Mouse (Mus musculus) left cerebral cortex, postnatal 10 days (tissue): Measurements from ENCODE around the gene Gpr84. TPM values are rescaled to one million over a fixed set of nuclear protein-coding genes. Genes with fewer than 3 reads are reported as not detected.
"Not testable (repeated sequence)": the region's sequence is repeated elsewhere in the genome, so short reads cannot be mapped to it uniquely, and the experiment has no call there.

ENCODE experiments used
- DNase-seq, 2 experiments: peaks; one replicate each; pipeline ENCODE4 v3.0.0; 2021 to 2022; ENCODE audit warnings: low spot score in 2 of 2, mixed read lengths in 1 of 2; ENCODE audit errors: extremely low spot score in 1 of 2
- intact Hi-C: fragments of 180-260 bp; cut with DNase I; formaldehyde crosslinking; loops from one replicate; pipeline ENCODE4 v1.15.1; 2025
- total RNA-seq, 2 experiments: library from RNA; stranded (reverse); gene quantifications; 2 replicates each; pipeline ENCODE4 v1.2.3; 2021

Gpr84 gene
- total RNA-seq, 2 experiments from 2014 or later: 0.67 to 0.97 TPM

- intact Hi-C loops: no loop called here
- DNase-seq: no peak
Measured at GRCm38 (mm10) chr15:103298026-103298425, 12.4 kb downstream of the Gpr84 start.

GRCm38 (mm10) chr15:103297313-103297712, 13.1 kb downstream of the Gpr84 start:
- intact Hi-C loops: no loop called here
- DNase-seq: no peak

DNA sequence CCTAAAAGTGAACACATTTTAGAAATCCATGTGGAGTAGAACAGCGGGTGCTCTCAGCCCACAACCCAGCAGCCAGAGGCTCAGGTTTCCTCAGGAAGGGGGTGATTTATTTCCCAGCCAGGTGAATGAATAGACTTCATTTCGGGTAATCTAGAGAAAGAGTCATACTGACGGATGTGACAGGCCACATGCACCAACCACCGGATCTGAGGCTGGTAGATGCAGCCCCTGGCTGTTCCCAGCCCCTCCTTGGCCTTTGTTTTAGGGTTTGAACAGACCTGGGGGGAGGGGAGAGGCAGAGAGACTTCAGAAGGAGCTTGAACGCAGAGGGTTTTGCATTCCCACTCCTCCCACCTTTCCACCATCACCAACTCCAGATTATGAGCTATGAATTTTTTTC, 14.6 kb downstream of the Gpr84 start:
- no peak for DNase-seq
- intact Hi-C loops: no loop called here

DNA sequence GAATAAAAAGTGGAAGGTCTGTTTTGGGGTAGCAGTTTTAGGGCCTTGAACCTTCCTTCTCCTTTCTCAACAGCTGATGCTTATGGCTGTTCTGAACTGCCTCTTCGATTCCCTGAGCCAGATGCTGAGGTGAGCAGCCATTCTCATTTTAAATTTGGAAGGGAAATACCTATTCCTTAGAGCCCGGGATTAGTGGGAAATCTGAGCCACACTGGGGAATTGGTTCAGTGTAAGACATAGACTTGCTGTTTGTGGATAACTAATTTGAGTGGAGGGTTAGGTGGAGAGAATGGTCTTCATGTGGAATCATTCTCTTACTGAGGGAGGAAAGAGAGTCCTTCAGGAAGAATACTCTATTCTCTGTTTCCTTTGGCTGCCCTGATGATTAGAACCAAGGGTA, 15.8 kb downstream of the Gpr84 start:
- no peak for DNase-seq
- intact Hi-C loops: no loop called here

- DNase-seq: no peak
- intact Hi-C loops: no loop called here
Measured at GRCm38 (mm10) chr15:103293375-103293774, 17.0 kb downstream of the Gpr84 start.

DNA sequence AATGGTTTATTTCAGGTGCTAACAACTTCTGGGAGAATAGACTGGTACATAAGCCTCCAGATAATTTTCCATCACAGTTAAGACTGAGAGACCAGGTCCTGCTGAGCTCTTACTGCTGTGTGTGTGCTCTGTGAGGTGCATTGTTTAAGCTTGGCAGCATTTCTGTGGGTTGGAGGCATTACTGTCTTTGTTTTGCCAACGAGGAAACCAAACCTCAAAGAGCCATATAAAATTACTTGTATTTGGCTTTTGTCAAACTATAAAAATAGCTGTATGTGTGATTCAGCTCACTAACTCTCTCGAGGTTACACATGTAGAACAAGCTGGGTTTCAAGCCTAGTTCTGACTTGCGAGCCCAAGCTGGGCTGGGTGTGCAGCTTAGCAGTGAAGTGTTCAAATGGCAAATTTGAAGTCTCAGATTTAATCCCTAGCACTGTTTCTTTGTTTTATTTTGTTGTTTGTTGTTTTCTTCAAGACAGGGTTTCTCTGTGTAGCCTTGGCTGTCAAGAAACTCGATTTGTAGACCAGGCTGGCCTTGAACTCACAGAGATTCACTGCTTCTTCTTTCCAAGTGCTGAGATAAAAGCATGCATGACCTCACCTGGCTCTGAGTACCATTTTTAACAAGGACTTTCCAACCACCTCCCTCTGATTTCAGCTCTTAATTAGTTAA, 17.6 kb downstream of the Gpr84 start:
- intact Hi-C loops: no loop called here
- no peak for DNase-seq

GRCm38 (mm10) chr15:103290843-103291242, 19.6 kb downstream of the Gpr84 start:
- DNase-seq: no peak
- intact Hi-C loops: no loop called here

DNA sequence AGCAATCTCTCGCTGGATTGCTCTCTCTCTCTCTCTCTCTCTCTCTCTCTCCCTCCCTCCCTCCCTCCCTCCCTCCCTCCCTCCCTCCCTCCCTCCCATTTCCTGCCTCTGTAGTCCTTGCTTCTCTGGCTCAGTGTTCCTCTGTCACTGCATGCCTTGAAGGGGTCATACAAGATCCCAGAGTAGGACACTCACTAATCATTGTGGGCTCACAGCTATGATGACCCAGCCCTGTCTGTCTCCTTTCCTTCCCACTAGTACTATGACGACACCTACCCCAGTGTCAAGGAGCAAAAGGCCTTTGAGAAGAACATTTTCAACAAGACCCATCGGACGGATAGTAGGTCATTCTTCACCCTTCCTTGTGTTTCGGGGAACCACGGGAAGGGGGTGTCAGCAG, 20.0 kb downstream of the Gpr84 start:
- no peak for DNase-seq
- intact Hi-C loops: no loop called here

- intact Hi-C loops: no loop called here
Measured at GRCm38 (mm10) chr15:103289600-103289999, 20.8 kb downstream of the Gpr84 start.

GRCm38 (mm10) chr15:103285778-103286417, 24.5 kb downstream of the Gpr84 start:
- DNase-seq: peak; percentile 59 to 62
- intact Hi-C loops: loop anchor here (2.0 kb wide), 1 partner anchor 21 kb away; no protein-coding TSS in a partner anchor

More at GRCm38 (mm10) chr15:103289600-103289999, 20.8 kb downstream of the Gpr84 start:
- no peak for DNase-seq

- no peak for DNase-seq
- intact Hi-C loops: loop anchor here (2.0 kb wide), 1 partner anchor 22 kb away; no protein-coding TSS in a partner anchor
Measured at GRCm38 (mm10) chr15:103284647-103285046, 25.8 kb downstream of the Gpr84 start.

GRCm38 (mm10) chr15:103284066-103284465, 26.3 kb downstream of the Gpr84 start:
- no peak for DNase-seq
- intact Hi-C loops: loop anchor here (2.0 kb wide), 1 partner anchor 23 kb away; no protein-coding TSS in a partner anchor

GRCm38 (mm10) chr15:103281465-103282205, 28.8 kb downstream of the Gpr84 start:
- no peak for DNase-seq
- intact Hi-C loops: no loop called here

DNA sequence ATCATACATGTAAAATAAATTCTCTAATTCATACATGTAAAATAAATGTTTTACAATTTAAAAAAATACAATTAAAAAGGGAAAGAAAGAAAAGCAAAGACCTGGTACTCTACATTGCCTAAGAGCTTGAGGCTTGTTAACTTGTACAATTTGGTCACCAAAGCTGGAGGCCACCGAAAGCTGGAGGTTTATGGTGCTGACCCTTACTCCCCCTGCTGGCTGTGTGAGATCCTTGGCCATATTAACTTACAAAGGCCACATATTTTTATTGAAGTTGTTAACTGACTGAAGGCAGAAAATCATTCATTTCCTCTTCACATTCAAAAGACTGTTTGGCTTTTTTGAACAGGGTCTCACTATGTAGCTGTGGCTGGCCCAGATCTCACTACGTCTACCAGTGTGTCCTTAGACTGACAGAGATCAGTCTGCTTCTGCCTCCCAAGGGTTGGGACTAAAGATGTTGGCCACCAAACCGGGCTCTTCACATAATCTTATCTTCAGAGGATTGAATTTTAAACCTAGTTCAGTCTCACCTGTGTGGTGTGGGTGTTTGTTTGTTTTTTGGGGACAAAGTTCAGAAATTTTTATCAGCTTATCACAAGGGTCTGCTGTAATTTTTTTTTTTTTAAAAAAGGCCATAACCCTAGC, 29.5 kb downstream of the Gpr84 start:
- intact Hi-C loops: no loop called here
- no peak for DNase-seq

DNA sequence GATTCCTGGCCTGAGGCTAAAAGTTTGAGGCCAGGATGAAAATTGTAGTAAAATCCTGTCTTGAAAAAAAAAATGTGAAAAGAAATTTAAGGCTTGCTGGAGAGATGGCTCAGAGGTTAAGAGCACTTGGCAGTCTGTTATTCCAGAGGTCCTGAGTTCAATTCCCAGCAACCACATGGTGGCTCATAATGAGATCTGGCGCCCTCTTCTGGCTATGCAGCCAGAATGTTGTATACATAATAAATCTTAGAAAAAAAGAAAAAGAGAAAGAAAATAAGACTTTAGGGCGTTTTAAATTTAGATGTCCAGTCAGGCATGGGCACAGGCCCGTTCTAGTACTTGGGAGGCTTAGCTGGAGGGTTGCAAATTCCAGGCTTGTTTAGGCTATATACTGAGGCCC, 30.7 kb downstream of the Gpr84 start:
- intact Hi-C loops: no loop called here
- DNase-seq: no peak

DNA sequence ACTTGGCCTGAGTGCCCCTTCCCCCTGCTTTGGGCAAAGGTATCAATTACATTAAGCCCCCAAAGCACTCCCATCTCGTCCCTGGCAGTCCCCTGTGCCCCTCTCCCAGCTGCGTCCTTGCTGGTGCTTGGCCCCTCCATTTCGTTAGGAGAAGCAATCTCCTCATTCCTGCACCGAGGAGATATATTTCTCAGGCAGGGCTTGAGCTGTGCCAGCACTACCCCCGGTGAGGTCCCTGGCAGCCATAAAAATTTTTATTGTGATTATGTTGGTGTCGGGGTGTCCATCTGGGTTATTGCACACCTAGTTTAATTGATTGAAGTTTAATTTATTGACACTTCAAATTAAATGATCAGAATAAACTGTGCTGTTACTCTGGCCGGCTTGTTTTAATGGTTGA, 32.5 kb downstream of the Gpr84 start:
- no peak for DNase-seq
- intact Hi-C loops: no loop called here

- peak in 1 of 2 experiments; percentile 48 for DNase-seq
- intact Hi-C loops: not testable (repeated sequence)
Measured at GRCm38 (mm10) chr15:103275943-103276342, 34.5 kb downstream of the Gpr84 start.

DNA sequence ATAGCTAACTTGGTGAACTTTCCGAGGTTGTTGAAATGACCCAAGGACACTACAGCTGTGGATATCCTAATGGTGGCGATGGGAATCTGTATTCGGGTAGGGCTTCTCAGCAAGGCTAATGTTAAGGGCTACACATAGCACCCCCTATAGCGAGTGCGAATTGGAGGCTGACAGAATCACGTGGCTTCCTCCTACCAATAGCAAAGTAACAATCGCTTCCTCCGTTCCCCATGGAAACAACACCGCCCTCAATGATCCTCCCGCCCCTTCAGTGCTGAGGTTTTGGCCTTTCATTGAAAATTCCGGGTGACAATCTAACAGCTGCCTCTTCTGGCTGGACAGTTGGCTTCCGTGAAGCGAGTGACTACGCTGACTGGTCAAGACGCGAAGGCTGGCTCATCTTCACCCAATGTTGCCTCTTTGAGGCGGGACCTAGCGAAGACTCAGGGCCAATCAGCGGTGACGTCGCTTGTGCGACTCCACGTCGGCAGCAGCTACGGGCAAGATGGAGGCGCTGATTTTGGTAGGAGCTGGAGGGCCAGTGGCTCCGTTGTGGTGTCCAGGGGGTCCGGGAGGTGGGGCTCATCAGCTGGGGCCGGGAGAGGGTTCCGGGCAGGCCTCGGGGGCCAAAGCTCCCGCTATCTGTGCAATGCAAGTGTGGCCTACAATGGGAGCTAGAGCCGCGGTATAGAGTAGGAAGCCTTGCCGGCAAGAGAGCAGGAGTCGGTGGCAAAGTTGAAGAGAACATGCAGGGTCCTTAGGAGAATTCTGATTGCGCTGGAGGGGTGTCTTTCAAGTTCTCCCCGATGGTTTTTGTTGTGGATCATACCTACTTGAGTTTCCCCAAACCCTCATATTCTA, 37.8 kb downstream of the Gpr84 start, which contains the start of gene Copz1:
Copz1 (plus strand) TSS at position 296 of the 861 bp plus-strand sequence.
- intact Hi-C loops: no loop called here
- DNase-seq: peak; percentile 96 to 99
